Mouse (Mus musculus) right cerebral cortex, postnatal 10 days (tissue): ENCODE measurements around the gene Usp34.
"Not testable (repeated sequence)": the region's sequence is repeated elsewhere in the genome, so short reads cannot be mapped to it uniquely, and the experiment has no call there.

Experiments used
- DNase-seq, 2 experiments: peaks; one replicate each; pipeline ENCODE4 v3.0.0; 2021; ENCODE audit warnings: low spot score in 2 of 2

Usp34 gene

DNA sequence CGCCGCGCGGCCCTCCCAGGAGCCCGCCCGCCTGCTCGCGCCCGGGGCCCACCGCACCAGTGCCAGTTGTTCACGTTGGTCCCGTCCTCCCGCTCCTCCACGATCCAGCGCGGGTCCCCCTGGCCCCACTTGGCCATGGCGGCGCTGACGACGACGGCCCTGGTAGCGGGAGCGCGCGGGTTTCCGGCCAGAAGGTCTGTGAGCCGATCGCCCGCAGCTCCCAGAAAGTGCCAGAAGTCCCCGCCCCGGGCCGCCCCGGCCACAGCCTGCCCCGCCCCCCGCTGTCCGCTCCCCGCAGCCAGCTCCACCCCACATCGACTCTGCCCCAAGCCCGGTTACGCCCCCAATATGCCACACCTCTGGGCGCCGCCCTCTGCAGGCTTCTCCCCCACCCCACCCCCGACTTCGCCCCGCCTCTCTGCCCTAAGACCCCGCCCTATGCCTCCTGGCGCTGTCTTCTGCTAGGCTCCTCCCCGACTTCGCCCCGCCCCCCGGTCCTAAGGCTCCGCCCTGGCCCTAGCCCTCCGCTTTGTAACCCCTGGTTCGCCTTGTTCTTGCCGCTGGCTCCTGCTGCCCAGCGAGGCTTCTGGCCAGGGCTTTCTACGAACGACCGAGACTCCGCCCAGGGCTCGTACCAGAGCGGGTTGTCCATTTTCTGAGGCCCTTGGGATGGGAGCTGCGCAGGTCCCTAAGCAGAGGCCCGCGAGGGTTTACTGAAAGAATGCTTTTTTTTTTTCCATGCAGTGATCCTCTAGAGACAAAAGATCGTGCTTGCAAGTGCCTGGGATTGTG lies 191.2 kb downstream of the Usp34 start, which contains the start of gene Ahsa2:
Gene Ahsa2 (minus strand): TSS at position 313 of the 792 bp plus-strand sequence.
- peak; percentile 95 to 97 for DNase-seq

DNA sequence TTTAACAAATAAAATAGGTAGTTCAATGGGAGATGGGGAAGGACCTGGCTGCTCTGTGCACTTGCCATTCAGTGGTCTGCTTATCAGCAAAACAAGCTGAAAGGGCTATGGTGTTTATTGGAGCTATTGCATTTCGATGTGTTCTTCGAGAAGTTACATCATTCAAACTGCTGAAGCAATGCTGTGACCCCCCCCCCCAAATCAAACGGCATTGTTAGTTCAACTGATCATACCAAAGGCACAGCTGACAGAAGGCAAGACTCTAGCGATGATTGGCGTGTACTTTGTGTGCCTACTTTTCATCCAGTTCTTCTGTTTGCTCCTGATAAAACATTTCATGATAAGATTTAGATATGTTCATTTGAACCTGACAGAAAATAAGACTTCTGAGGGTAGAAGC lies 191.9 kb downstream of the Usp34 start:
- DNase-seq = no peak

DNA sequence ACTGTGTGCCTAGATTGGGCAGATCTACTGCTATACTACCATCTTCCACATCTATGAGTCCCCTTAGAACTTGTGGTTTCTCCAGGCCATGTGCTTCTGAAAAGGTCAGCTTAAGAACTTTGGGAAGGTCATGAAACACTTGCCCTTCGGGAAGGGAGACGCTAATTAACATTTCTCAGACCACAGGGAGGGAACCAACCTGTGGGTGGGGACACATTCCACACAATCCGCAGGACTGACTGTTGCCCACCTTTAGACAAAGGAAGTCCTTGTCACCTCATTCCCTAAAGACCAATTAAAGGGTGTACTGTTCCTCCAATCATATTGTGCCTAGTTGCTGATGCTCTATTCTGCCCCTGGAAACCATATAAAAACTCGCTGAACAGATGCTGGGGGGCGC lies 198.1 kb downstream of the Usp34 start:
- DNase-seq = not testable (repeated sequence)

DNA sequence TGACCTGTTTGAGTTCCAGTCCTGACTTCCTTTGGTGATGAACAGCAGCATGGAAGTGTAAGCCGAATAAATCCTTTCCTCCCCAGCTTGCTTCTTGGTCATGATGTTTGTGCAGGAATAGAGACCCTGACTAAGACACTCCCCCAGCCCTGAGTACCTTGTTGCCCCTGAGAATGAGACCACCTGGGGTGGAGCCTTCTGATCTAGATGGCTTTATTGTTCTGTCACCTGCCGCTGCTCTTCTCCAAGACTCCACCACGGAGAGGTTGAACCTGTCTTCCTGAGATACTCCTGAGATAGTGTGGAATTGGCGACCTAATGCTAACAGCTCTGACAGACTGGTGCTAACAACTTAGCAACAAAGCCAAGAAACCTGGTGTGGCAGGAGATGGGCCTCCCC lies 208.1 kb downstream of the Usp34 start:
- DNase-seq = not testable (repeated sequence)

DNA sequence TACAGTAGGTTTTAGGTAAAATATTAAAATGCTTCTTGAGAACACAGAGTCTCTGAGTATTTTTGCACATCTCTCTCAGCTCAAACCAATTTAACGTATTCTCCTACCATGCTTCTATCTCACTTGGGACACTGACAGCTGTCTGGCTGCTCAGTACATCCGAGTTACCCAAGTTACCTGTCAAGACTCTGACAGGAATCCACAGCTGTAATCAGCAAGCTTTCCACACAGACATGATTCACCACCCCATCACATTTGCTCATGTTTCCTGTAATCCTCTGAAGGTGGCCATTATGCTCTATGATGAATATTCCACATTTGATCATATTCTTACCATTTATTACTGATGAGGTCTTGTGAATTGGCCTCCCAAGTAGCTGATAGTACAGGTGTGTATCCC lies 208.6 kb downstream of the Usp34 start:
- no peak for DNase-seq

DNA sequence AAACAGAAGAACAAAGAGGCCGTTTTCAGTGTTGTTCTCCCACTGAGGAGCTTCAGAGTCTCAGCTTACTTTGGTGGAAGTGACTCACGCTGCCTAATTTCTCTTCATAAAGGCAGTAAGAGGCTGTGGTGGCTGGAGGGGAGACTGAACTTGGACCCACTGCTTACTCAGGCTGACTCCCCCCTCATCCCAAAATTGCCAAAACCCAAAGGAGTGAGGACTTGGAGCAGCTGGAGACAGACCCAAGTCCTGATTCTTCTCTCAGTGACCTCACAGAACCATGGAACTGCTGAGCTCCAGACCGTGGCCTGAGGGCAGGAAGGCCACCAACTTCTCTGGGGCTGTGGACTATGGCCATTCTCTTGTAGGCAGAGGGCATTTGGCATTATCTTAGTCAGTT lies 212.3 kb downstream of the Usp34 start:
- DNase-seq = no peak

DNA sequence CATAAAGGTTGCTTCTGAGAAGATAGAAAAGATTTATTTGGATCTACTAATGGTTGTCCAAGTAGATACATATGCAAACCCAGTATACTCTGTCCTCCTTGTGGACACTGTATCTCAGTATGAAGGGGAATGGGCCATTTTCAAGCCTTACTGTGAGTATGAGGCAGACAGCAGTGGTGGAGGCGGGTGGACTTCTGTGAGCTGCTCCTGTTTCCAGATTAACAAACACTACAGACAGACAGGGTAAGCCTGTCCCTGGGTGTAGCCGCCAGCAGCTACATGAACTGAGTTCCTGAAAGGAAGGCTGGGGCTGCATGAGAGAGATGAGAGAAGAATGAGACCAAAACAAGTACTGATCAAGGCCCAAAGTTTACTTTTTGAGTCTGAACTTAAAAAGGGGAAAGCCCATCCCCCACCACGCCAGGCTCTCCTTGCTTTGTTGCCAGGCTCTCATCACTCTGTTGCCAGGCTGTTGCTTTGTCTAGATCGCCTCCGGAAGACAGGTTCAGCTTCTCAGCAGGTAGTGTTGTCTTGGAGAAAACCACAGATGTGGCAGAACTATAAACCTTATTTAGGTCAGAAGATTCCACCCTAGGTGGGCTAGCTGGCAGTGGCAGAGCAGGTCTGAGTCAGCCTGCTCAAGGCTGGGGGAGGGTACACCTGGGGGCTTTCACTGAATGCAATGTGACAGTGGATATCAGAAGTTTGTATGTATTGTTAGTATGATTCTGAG lies 213.9 kb downstream of the Usp34 start, which contains the start of gene 1700093K21Rik:
Gene 1700093K21Rik (minus strand): TSS at position 683 of the 733 bp plus-strand sequence.
- no peak for DNase-seq

DNA sequence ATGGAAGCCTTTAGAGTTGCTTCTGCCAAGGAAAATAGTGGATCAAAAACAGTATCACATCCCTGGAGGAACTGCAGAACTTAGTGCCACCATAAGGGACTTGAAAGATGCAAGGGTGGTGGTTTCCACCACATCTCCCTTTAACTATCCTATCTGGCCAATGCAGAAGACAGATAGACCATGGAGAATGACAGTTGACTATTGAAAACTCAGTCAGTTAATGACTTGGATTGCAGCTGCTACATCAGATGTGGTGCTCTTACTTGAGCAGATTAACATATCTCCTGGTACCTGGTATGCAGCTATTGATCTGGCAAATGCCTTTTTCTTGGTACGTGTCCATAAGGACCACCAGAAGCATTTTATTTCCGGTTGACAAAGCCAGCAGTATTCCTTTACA lies 230.8 kb downstream of the Usp34 start:
- DNase-seq = no peak
